Mouse (Mus musculus) limb, embryonic 12.5 days (tissue): ENCODE results near the gene Fam222a. TPM values are rescaled to one million over a fixed set of nuclear protein-coding genes. Genes with fewer than 3 reads are reported as not detected.

Experiments used
- ATAC-seq: fragments of 200-750 bp; cut with Nextera tagmentation; 2 replicates; pipeline ENCODE4 v1.8.0; 2017; ENCODE audit warnings: low read depth, moderate TSS enrichment; ENCODE audit not compliant: insufficient number of reproducible peaks, insufficient read depth, low FRiP score, low TSS enrichment
- H3K27ac ChIP-seq: fragments of 300-500 bp; sonication (generic); 2 replicates; pipeline ENCODE4 v1.5.1; 2016; ENCODE audit warnings: mild to moderate bottlenecking, moderate library complexity
- H3K27me3 ChIP-seq: fragments of 300-500 bp; sonication (generic); 2 replicates; pipeline ENCODE4 v1.6.1; 2016; ENCODE audit warnings: mild to moderate bottlenecking, moderate library complexity
- H3K36me3 ChIP-seq: fragments of 300-500 bp; sonication (generic); 2 replicates; pipeline ENCODE4 v1.6.1; 2016; ENCODE audit warnings: mild to moderate bottlenecking, moderate library complexity
- H3K4me1 ChIP-seq: fragments of 300-500 bp; sonication (generic); replicated peaks from 2 replicates; pipeline ENCODE4 v1.6.1; 2016
- H3K4me2 ChIP-seq: fragments of 300-500 bp; sonication (generic); 2 replicates; pipeline ENCODE4 v1.6.1; 2016; ENCODE audit warnings: mild to moderate bottlenecking, moderate library complexity
- H3K4me3 ChIP-seq: fragments of 300-500 bp; sonication (generic); replicated peaks from 2 replicates; pipeline ENCODE4 v1.5.1; 2016; ENCODE audit warnings: mild to moderate bottlenecking
- H3K9ac ChIP-seq: fragments of 300-500 bp; sonication (generic); replicated peaks from 2 replicates; pipeline ENCODE4 v1.6.1; 2016; ENCODE audit warnings: mild to moderate bottlenecking, moderate library complexity
- H3K9me3 ChIP-seq: fragments of 300-500 bp; sonication (generic); 2 replicates; pipeline ENCODE4 v1.6.1; 2016; ENCODE audit warnings: mild to moderate bottlenecking, moderate library complexity
- WGBS: fragments of 180-500 bp; shearing (Covaris S2); methylation state at CpG from one replicate; pipeline ENCODE4 v1.1.7; 2016; 5-methylcytosine and 5-hydroxymethylcytosine counted together
- polyA plus RNA-seq: library from polyadenylated mRNA; unstranded; fragments of >200 nt; fragmentation: Nextera tagmentation; extraction: Ambion mirVana; gene quantifications from 2 replicates; pipeline ENCODE4 v1.2.1, GENCODE M21; 2016

Fam222a gene
- polyA plus RNA-seq, result 1.7 and 2.1 TPM in 2 replicates

- Histone ChIP-seq H3K27me3 (peaks cover 59% of the 10 kb centered on the region), H3K9me3 (peaks cover 11% of the 10 kb centered on the region; the same call in 1 of the 2 replicates), H3K36me3 (no peaks in the 10 kb centered on the region), H3K4me2 (peak within 1 kb of the TSS; percentile 96), H3K4me1 (peaks cover 64% of the 10 kb centered on the region), H3K4me3 (peak within 1 kb of the TSS; percentile 66), H3K9ac (peak within 1 kb of the TSS; percentile 59), H3K27ac (peak within 1 kb of the TSS; percentile 72)
- ATAC-seq, result peak; percentile 50
- under 1% methylated on average over 68 of the region's 72 CpGs for WGBS
Observed at GRCm38 (mm10) chr5:114567565-114568197, at the start of gene Fam222a. Fam222a (plus strand) TSS chr5:114568016.

GRCm38 (mm10) chr5:114528355-114528754 is 39.5 kb upstream of the Fam222a start:
- Histone ChIP-seq H3K4me1 (peaks cover 9% of the 10 kb centered on the region), H3K27ac (no peak overlapping the region), H3K4me2 (no peak overlapping the region), H3K36me3 (no peaks in the 10 kb centered on the region), H3K9ac (no peak overlapping the region), H3K27me3 (no peaks in the 10 kb centered on the region; the same call in 1 of the 2 replicates), H3K9me3 (no peaks in the 10 kb centered on the region), H3K4me3 (no peak overlapping the region)
- WGBS, result 83% methylated on average over 6 of the region's 6 CpGs
- no peak for ATAC-seq

- Histone ChIP-seq H3K27ac (peak overlapping the region; percentile 47), H3K36me3 (no peaks in the 10 kb centered on the region), H3K9ac (0 out of 2 replicates have a peak overlapping the region, but pooled peaks have one; percentile 18), H3K27me3 (peaks cover 3% of the 10 kb centered on the region), H3K4me3 (no peak overlapping the region), H3K9me3 (no peaks in the 10 kb centered on the region), H3K4me1 (peaks cover 9% of the 10 kb centered on the region), H3K4me2 (no peak overlapping the region)
- WGBS, result 7% methylated on average over 6 of the region's 6 CpGs
- ATAC-seq, result peak; percentile 53; the same call in 1 of the 2 replicates
Observed at GRCm38 (mm10) chr5:114530337-114530736, 37.5 kb upstream of the Fam222a start.

- H3K27ac ChIP-seq, result no peak overlapping the region
- peaks cover 9% of the 10 kb centered on the region for H3K4me1 ChIP-seq
- no peak for ATAC-seq
- H3K4me2 ChIP-seq, result no peak overlapping the region
- whole genome bisulfite sequencing, result 67% methylated on average over 6 of the region's 6 CpGs
- H3K36me3 ChIP-seq, result no peaks in the 10 kb centered on the region
- no peak overlapping the region for H3K9ac ChIP-seq
- H3K9me3 ChIP-seq, result no peaks in the 10 kb centered on the region
- peaks cover 7% of the 10 kb centered on the region for H3K27me3 ChIP-seq
- no peak overlapping the region for H3K4me3 ChIP-seq
Observed at GRCm38 (mm10) chr5:114532055-114532454, 35.8 kb upstream of the Fam222a start.

- peak overlapping the region; percentile 46 for H3K4me2 ChIP-seq
- no peak overlapping the region for H3K9ac ChIP-seq
- H3K27ac ChIP-seq, result peak overlapping the region; percentile 66
- no peaks in the 10 kb centered on the region for H3K36me3 ChIP-seq
- peaks cover 45% of the 10 kb centered on the region for H3K4me1 ChIP-seq
- no peak for ATAC-seq
- peaks cover 1% of the 10 kb centered on the region; the same call in 1 of the 2 replicates for H3K9me3 ChIP-seq
- H3K4me3 ChIP-seq, result peak overlapping the region; percentile 17
- WGBS, result 7% methylated on average over 26 of the region's 26 CpGs
- peaks cover 18% of the 10 kb centered on the region for H3K27me3 ChIP-seq
Observed at GRCm38 (mm10) chr5:114537308-114538020, 30.4 kb upstream of the Fam222a start.

- H3K36me3 ChIP-seq, result no peaks in the 10 kb centered on the region
- H3K4me2 ChIP-seq, result peak overlapping the region; percentile 46
- no peak overlapping the region for H3K9ac ChIP-seq
- peak overlapping the region; percentile 66 for H3K27ac ChIP-seq
- no peak for ATAC-seq
- peaks cover 18% of the 10 kb centered on the region for H3K27me3 ChIP-seq
- peaks cover 45% of the 10 kb centered on the region for H3K4me1 ChIP-seq
- peaks cover 6% of the 10 kb centered on the region; the same call in 1 of the 2 replicates for H3K9me3 ChIP-seq
- WGBS, result 1% methylated on average over 8 of the region's 8 CpGs
- peak overlapping the region; percentile 17 for H3K4me3 ChIP-seq
Observed at GRCm38 (mm10) chr5:114538021-114538405, 29.8 kb upstream of the Fam222a start.

GRCm38 (mm10) chr5:114538752-114539151 is 29.1 kb upstream of the Fam222a start:
- Histone ChIP-seq H3K4me1 (peaks cover 45% of the 10 kb centered on the region), H3K27me3 (peaks cover 18% of the 10 kb centered on the region), H3K9ac (no peak overlapping the region; the same call in 1 of the 2 replicates), H3K4me3 (no peak overlapping the region), H3K36me3 (no peaks in the 10 kb centered on the region), H3K27ac (peak overlapping the region; percentile 66), H3K9me3 (peaks cover 8% of the 10 kb centered on the region), H3K4me2 (peak overlapping the region; percentile 37)
- 0 out of 2 replicates have a peak, but pooled peaks have one; percentile 9 for ATAC-seq
- WGBS, result 8% methylated on average over 4 of the region's 4 CpGs

- Histone ChIP-seq H3K27me3 (peaks cover 15% of the 10 kb centered on the region), H3K36me3 (no peaks in the 10 kb centered on the region), H3K4me1 (peaks cover 45% of the 10 kb centered on the region), H3K4me3 (no peak overlapping the region), H3K9ac (no peak overlapping the region), H3K9me3 (peaks cover 10% of the 10 kb centered on the region), H3K4me2 (no peak overlapping the region), H3K27ac (peak overlapping the region; percentile 66; the same call in 1 of the 2 replicates)
- no peak for ATAC-seq
- 59% methylated on average over 6 of the region's 6 CpGs for WGBS
Observed at GRCm38 (mm10) chr5:114539766-114540165, 28.1 kb upstream of the Fam222a start.

- Histone ChIP-seq H3K4me1 (peaks cover 48% of the 10 kb centered on the region), H3K27ac (peak overlapping the region; percentile 69), H3K27me3 (peaks cover 13% of the 10 kb centered on the region), H3K9me3 (peaks cover 10% of the 10 kb centered on the region), H3K9ac (no peak overlapping the region), H3K4me2 (no peak overlapping the region), H3K36me3 (no peaks in the 10 kb centered on the region), H3K4me3 (no peak overlapping the region)
- no peak for ATAC-seq
- WGBS, result 25% methylated on average over 15 of the region's 15 CpGs
Observed at GRCm38 (mm10) chr5:114541656-114542445, 26.0 kb upstream of the Fam222a start.

- H3K9me3 ChIP-seq, result peaks cover 10% of the 10 kb centered on the region
- H3K36me3 ChIP-seq, result no peaks in the 10 kb centered on the region
- H3K4me1 ChIP-seq, result peaks cover 32% of the 10 kb centered on the region
- WGBS, result 92% methylated on average over 6 of the region's 6 CpGs
- no peak overlapping the region for H3K9ac ChIP-seq
- H3K27me3 ChIP-seq, result no peaks in the 10 kb centered on the region
- no peak overlapping the region for H3K4me2 ChIP-seq
- H3K27ac ChIP-seq, result no peak overlapping the region
- ATAC-seq, result no peak
- no peak overlapping the region for H3K4me3 ChIP-seq
Observed at GRCm38 (mm10) chr5:114543656-114544055, 24.2 kb upstream of the Fam222a start.

GRCm38 (mm10) chr5:114544205-114544604 is 23.6 kb upstream of the Fam222a start:
- H3K36me3 ChIP-seq, result no peaks in the 10 kb centered on the region
- H3K4me3 ChIP-seq, result no peak overlapping the region
- H3K27me3 ChIP-seq, result no peaks in the 10 kb centered on the region
- 84% methylated on average over 4 of the region's 4 CpGs for WGBS
- no peak for ATAC-seq
- no peak overlapping the region for H3K9ac ChIP-seq
- H3K27ac ChIP-seq, result no peak overlapping the region
- peaks cover 27% of the 10 kb centered on the region for H3K4me1 ChIP-seq
- no peak overlapping the region for H3K4me2 ChIP-seq
- peaks cover 10% of the 10 kb centered on the region for H3K9me3 ChIP-seq
